Mouse (Mus musculus) adrenal gland, adult 18-20 months (tissue): ENCODE results near the gene Tlk2. TPM values are rescaled to one million over a fixed set of nuclear protein-coding genes. Genes with fewer than 3 reads are reported as not detected.
A peak's percentile ranks its signal among the peaks of the same experiment; 100 is the strongest.

ENCODE experiments used
- DNase-seq, 2 experiments: peaks; one replicate each; pipeline ENCODE4 v3.0.0; 2021 to 2022; ENCODE audit warnings: low spot score in 2 of 2
- total RNA-seq, 2 experiments: library from RNA; stranded (reverse); gene quantifications; 1 replicate in 1 of 2; 2 replicates in 1 of 2; pipeline ENCODE4 v1.2.3; 2021

Gene Tlk2
- total RNA-seq, 2 experiments from 2014 or later: 47.8 to 51.5 TPM

- no peak for DNase-seq
Observed at GRCm38 (mm10) chr11:105247321-105247720, 68.7 kb downstream of the Tlk2 start.

- no peak for DNase-seq
Observed at GRCm38 (mm10) chr11:105259733-105260132, 81.1 kb downstream of the Tlk2 start.

GRCm38 (mm10) chr11:105261116-105261515 lies 82.5 kb downstream of the Tlk2 start:
- no peak for DNase-seq

DNA sequence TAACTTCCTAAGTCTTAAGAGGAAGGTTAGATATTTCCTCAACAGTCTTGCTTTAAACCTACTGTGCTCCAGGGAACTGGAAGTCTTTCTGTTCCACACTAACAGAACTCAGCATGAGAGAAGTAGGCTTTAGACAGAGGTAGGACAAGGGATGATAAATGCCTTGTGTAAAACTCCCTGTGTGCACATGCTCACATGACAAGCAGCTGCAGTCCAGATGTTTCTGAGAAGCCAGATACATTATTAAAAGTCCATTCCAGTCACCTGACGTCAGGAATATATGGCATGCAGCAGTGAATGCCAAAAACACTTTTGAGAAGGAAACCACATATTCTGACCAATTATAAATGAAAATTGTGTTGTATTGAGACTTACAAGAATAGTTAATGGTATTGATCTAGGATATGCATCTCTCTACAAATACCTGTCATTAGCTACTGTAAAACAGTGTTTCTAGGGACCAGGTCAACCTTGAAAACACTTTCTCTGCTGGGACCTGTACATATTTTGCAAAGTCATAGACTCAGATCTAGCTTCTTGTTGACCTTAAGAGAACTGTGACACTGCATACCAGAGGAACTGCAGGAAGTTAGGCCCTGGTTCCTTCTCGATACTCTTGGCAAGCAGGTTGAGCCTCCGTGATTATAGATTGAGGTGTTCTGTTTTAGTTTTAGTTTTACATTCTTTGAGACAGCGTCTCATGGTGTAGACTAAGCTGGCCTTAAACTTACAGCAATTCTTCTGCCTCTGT lies 83.2 kb downstream of the Tlk2 start:
- no peak for DNase-seq

DNA sequence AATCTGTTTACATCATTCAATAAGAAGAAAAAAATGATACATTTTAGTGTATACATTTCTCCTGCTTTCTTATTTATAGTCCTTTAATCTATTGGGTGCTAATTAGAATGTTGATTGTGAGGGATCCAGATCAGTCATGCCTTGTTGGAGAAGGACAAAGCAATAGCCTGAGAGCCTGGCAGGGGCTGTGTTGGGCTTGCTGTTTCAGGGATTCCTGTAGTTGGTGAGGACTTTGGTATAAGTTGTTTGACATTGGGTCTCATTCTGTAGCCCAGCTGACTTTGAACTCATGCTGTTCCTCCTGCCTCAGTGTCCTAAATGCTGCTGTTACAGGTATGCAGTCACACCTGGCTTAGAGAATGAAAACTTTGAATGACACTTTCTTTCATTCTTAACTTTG lies 85.9 kb downstream of the Tlk2 start:
- DNase-seq: no peak

DNA sequence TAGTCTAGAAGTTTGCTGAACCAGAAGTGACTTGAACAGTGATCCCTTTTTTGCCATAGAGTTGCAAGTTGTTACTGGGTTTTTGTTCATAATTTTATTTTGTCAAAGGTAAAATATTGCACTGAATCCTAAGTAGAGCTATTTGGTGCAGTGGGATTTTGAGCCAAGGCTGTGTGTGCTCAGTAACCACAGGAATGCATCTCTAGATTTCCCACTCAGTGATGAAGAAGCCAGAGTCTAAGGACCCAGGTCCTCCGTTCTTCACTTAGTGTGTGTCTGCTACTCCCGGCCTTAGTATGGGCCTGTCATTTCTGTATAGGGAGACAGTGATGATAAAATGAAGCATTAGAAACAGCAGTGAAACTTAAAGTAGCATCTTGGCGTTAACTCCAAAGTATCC lies 86.4 kb downstream of the Tlk2 start:
- DNase-seq: no peak

DNA sequence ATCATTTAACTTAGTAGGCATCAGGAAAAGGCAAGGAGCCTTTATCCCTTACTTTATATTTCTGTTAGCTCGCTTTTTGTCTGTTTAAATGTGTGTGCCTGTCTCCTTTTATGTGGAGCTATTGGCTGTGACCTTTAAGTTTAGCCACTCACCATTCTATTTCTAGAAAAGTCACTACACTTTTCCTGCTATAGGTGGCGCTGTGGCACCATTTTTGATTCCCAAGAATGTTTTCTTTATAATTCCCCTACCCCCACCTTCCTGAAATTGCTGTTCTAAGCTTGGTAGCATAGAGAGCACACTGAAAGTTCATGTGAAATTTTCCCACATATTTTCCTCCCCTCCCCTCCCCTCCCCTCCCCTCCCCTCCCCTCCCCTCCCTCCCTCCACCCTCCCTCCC lies 91.5 kb downstream of the Tlk2 start:
- peak; percentile 37 to 48 for DNase-seq

GRCm38 (mm10) chr11:105280456-105280855 lies 101.8 kb downstream of the Tlk2 start:
- no peak for DNase-seq

DNA sequence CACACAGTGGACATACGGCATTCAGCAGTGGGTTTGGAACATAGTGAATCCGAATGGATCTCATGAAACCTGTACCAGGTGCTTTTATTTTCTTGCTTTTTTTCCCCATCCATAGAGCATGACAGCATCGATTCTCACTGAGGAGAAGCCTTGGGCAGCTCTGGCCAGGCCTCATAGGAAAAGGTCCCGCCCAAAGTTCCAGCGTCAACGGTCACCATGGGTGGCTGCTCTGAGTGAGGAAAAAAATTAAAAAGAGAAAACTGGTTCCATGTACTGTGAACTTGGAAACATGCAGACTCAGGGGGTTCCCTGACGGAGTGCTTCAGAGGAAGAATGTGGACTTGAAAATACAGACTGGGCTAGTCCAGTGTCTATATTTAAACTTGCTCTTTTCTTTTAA lies 102.7 kb downstream of the Tlk2 start:
- DNase-seq: no peak

- no peak for DNase-seq
Observed at GRCm38 (mm10) chr11:105281763-105282459, 103.3 kb downstream of the Tlk2 start.

DNA sequence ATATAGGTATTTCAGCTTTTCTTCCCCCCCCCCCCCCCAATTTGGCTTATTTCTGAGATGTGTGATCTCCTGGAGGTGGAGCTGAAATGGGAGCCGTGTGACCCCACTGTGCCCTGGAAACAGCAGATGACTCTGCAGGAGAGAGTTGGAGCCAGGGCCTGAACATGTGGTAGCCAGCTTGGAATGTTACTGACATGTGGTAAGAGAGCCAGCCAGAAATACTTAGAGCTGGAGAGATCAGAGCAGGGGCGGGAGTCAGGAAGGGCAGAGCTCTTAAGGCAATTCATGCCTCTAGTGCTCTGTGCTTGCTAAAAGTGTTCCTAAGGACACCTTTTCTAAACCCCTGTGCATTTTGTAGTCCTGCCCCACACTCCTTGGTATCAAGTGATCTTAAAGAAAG lies 103.9 kb downstream of the Tlk2 start:
- DNase-seq: no peak

- no peak for DNase-seq
Observed at GRCm38 (mm10) chr11:105283016-105283415, 104.4 kb downstream of the Tlk2 start.

- no peak for DNase-seq
Observed at GRCm38 (mm10) chr11:105285720-105286119, 107.1 kb downstream of the Tlk2 start.

DNA sequence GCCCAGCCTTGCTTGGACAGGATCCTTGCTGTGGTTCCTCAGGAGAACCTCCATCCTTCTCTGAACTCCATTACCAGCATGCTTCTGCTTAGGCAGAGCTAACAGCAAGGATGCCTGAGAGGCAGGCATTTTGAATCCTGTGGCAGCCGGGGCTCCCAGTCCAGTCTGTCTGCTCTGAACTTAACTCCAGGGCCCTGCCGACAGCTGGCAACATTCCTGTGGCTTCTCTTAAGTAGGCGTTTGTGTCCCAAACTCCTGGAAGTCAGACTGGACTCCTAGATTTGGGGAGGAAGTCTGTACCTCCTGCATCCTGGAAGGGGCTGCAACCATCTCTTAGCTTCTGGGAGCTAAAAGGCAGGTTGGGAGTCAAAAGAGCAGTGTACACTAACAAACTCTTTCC lies 110.8 kb downstream of the Tlk2 start:
- no peak for DNase-seq

DNA sequence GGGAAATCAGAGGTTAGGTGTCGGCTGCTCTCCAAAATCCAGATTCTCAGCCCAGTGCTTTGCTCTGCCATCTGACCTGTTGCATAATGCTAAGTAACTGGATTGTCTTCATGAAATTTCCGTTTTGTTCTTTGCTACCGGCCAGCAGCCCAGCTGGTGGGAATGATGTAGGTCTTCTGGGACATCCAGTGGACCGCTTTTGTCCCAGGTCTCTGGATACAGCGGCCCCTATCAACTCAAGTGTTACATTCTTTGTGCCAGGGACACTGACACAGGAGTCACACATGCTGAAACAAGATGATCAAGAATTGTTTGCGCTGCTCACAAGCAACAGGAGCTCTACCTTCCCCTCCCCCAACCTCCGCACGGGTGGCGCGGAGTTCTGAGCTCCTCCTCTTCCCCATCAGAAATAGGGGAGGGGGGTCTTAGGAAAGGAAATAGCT lies 113.1 kb downstream of the Tlk2 start:
- DNase-seq: no peak

DNA sequence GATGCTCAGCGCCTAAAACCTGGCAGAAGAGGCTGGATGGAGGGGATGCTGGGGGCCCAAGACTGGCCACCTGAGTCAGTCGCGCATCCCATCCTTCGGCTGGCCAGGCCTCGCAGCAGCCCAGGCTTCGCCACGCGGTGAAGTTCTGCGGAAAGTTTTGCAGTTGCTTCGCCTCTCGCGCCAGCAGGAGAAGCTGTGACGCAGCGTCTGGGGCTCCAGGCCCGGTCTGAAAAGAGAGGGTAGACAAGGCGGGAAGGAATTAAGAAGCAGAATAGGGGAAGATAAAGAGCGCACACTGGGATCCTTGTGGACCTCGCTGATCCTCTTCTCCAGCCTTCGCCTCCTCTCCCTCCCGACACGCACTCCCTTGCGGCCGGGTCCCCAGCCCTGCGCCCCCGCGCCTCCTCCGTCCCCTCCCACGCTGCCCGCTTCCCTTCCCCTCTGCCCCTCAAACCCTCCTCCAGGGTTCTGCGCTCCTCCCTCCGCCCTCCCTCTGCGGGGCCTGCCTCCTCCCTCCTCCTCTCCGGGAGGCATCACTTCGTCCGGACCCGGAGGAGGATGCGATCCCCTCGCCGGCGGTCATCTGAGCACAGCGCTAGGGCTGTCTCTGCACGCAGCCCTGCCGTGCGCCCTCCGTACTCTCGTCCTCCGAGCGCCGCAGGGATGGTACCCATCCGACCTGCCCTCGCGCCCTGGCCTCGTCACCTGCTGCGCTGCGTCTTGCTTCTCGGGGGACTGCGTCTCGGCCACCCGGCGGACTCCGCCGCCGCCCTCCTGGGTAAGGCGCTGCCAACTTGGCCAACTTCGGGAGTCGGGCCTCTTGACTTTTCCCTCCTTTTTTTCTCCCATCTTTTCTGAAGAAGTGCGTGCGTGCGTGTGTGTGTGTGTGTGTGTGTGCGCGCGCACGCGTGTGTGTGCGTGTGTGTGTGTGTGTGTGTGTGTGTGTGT lies 113.8 kb downstream of the Tlk2 start, which contains the start of gene Mrc2:
Mrc2 (plus strand) TSS at position 520 of the 948 bp plus-strand sequence.
- peak; percentile 19 to 41 for DNase-seq

GRCm38 (mm10) chr11:105293101-105293581 lies 114.5 kb downstream of the Tlk2 start:
- DNase-seq: peak in 1 of 2 experiments; percentile 42

GRCm38 (mm10) chr11:105293901-105294494 lies 115.4 kb downstream of the Tlk2 start:
- no peak for DNase-seq

DNA sequence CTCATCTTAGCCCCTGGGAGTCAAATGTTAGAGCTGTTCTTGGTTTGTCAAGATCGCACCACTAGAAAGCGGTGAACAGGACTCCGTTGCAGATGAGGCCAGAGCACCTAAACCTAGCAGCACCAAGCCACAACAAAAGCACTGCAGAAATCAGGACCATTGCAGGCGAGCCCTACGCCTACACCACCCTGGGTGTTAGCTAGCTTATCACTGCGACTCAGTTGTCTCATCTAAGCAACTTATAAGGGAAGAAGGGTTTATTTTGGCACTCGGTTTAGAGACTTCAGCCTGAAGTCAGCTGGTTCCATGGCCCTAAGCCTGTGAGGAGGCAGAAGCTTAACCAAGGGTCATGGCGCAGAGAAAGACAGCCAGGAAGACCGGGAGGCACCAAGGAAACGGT lies 117.5 kb downstream of the Tlk2 start:
- no peak for DNase-seq

GRCm38 (mm10) chr11:105310197-105310596 lies 131.6 kb downstream of the Tlk2 start:
- no peak for DNase-seq
